Mouse (Mus musculus): ENCODE results near the gene Mcam.

GRCm38 (mm10) chr9:44107110-44107509 lies 27.2 kb upstream of the Mcam start, which contains the start of gene C1qtnf5:
- no peak for TF ChIP-seq CTCF (IDR thresholded peaks at IDR 0.05; ENCODE audit: extremely low read depth, insufficient read depth, insufficient read length, insufficient replicate concordance)
- TF ChIP-seq POLR2A (IDR thresholded peaks at IDR 0.05; ENCODE audit: low read depth, low read length): no peak

Data from spleen, adult 2 months (tissue).